Mouse (Mus musculus) layer of hippocampus, adult 11-12 months (tissue): ENCODE measurements around the gene Acbd3.

Experiments used
- DNase-seq: peaks from one replicate; pipeline ENCODE4 v3.0.0; 2022; ENCODE audit warnings: low spot score

Acbd3 gene

DNA sequence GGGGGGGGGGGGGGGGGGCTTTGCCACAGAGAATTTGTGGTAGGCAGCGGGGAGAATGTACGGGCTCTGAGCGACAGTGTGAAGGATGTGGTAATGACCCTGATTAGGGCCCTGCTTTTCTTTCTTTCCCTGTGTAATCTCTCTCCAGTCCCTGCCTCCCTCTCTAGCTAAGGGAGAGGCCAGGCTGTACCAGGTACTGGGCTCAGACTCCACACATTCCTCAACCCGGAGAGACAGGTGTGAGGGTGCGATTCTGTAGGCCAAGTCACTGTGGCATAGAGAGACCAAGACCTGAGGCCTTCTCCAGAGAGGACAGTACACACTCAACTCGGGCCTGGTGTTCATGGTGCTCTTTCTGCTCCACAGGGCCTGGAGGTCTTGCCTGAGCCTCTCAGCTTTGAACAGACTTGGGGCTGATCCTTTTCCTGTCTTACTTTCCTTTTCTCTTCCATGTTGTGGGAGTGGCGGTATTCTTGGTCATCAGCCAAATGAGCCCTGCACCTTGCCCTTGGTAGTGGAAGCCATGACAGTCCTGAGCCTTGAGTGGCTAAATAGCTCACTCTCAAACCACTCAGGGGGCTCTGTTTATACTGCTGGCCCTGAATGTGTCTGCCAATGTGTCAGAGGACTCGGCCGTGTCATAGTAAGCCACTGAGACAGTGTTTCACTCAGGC is 57.2 kb downstream of the Acbd3 start:
- DNase-seq = no peak

DNA sequence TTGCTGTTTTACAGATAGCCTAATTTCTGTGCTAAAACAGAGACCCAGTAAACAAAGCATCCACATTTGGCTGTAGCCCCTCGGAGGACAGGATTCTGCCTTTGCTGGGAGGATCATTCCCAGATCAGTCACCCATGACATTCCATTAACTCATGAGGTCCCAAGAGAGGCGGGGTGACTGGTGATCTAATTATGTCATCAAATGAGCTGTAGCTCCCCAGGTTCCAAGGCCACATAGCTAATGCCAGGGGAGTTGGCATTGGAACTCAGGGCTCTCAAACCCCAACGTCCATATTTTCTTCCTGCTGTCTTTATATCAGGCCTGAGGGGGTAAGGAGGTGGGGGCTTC is 57.7 kb downstream of the Acbd3 start:
- no peak for DNase-seq

DNA sequence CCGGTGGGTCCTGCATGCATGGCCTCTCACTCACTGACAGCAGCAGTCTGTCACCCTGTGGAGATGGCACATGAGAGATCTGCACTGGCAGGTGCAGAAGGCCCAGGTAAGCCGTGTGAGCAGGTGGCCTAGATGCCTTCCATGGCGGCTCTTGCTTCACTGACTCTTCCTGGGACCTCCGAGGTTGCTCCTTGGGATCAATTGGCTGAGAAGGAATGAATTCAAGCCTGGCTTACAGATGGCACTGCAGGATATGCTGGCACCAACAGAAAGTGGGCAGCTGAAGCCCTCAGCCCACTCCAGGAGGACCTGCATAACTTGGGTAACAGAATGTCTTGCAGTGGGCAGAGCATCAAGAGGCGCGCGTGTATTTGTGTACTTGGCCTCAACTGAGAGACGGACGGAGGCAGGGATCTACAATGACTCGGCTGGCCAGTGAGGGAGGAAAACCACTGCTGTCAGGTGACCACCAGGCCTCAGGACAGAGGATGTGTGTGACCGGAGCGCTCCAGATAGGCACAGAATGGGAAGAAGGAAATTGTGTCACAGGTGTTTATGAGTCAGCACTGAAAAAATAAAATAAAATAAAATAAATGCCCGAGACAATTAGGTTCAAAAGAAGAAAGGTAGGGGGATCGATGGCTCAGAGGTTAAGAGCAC is 66.1 kb downstream of the Acbd3 start:
- DNase-seq = no peak

DNA sequence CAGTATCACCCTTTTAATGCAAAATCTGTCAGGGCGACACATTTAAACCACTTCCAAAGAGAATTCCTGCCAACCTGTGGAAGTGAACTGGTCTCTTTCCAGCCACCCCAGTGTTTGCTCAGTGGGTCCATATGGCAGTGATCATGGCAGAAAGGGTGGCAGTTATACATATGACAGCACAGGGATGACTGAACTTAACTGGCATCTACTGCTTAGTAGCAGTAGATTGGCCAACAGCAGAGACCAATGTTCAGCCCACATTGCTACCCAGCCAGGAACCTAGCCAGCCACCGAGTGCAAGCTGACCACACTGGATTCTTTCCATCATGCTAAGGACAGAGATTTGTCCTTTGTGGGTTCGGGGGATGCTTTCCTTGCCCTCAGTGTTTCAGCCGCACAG is 67.0 kb downstream of the Acbd3 start:
- no peak for DNase-seq

DNA sequence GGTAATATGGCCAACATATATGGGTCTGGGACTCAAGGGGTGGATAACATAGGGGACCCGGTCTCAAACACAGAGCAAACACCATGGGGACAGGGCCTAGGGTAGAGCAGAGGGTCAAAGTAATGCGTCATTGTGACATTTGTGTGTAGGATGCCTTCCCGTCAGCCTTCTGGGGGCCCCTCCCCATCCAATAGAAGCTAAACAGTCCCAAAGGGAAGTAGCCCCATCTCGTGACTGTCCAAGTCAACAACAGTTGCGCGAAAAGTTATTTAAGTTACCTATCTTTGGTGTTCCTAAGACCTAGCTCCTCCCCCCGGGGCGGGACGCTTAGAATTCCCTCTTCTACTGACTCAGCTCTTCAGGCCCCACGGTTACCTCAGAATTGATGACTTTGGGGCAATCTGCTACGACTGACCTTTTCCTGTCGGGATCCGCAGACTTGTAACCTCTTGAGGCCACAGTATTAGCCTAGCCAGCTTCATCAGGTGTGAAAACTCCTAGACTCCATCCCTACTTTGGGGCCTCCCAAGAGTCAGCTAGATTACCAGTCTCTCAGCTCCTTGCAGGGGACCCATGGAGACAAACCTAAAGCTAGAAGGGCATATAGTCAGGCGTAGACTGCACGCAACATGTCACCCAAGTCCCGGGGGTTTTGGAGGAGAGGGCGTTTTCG is 67.7 kb downstream of the Acbd3 start:
- no peak for DNase-seq

DNA sequence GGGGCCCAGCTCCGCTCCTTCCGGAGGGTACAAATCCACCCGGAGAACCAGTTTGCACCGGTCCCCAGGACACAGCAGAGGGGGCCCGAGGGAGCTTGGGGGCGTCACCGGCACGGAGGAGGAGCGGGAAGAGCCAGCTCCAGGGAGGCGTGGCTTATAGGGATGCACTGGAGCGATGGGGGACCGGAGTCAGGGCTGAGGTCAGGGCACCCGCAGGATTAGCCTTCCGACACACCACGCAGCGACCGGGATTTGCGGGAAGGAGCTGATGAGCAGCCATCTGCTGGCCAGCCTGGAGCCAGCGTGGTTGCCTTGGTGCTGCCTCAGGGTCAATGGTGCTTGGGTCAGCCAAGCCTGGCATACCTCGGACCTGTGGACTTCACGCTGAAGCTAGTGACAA is 68.3 kb downstream of the Acbd3 start:
- DNase-seq = no peak

DNA sequence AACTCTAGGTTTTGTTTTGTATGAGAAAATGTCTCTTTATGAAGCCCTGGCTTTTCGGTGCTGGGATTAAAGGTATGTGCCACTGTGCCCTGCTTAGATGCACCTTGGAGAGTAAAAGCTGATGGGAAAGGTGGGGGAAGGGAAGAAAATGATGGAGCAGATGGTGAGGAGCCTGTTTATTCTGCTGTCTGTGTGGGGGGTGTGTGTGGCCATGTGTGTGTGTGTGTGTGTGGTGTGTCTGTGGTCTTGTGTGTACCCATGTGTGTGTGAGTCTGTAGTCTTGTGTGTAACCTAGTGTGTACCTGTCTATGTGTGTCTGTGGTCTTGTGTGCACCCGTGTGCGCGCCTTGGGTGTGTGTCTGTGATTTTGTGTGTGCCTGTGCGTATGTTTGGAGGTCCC is 72.8 kb downstream of the Acbd3 start:
- DNase-seq = no peak

DNA sequence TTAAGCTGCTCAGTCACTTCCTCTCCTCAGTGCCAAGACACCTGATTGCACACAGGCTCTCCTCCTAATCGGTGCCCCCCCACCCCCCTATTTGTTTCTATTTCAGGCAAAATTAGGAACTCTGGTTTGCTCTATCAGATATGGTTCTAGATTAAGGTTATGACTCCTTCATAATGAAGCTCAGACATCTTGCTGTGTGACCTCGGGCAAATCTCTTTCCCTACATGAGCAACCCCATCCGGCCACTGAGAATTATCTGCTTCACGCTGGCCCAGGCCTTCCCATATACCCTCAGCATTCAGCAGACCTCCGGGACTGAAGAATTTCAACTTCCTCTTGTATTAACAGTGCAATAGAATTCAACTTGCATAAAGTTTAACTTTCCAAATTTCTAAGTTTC is 73.4 kb downstream of the Acbd3 start:
- DNase-seq = no peak

DNA sequence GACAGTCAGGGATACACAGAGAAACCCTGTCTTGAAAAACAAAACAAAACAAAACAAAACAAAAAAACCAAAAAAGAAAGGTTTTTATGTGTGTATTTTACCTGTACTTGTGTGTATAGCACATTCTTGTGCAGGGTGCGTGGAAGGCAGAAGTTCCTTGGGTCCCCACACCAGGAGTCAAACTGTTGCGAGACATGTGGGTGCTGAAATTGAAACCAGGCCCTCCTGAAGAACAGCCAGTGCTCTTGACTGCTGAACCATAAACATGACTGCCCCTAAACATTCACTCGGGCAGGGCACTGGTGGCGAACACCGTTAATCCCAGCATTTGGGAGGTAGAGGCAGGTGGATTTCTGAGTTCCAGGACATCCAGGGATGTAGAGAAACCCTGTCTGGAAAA is 74.2 kb downstream of the Acbd3 start:
- DNase-seq = no peak

DNA sequence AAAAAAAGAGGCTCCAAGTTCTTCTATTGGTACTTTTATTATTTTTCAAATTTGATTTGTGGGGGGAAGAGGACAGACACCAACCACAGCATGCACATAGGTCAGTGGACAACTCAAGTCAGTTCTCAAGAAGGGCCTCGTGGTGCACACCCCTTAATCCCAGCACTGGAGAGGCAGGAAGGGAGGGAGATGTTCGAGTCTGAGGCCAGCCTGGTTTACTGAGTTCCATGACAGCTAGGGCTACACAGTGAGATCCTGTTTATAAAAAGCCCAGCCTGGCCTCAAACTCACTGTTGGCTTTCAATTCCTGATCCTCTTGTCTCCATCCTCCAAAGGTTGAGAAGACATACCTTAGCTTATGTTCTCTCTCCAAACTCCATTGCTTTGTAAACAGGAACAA is 75.0 kb downstream of the Acbd3 start:
- no peak for DNase-seq

DNA sequence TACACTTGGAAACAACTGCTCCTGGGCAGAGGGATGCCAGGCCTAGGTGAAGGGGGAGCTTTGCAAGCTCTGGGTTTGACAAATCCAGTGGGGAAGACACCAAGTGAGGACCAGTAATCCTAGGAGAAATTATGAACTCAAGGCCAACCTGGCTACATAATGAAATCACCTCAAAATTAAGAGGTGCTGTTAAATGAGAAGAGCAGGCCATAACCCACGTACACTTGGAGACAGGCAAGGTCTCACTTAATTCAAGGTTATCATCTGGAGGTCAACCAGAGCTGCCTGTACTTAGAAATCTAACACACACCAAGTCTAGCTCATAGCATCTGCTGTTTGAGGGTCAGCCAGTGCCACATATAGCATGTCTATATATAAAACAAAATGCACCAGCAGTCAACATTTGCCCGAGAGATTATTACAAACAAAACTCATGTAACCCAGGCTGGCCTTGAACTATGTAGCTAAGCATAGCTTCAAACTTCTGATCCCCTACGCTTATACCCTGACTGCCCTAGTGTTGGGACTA is 75.7 kb downstream of the Acbd3 start:
- DNase-seq = no peak
